Mouse (Mus musculus) splenic B cell, adult 2 months (primary cell): ENCODE data around the gene Snx5.

ENCODE experiments used
- DNase-seq: peaks from one replicate; pipeline ENCODE4 v3.0.0-alpha.2; 2011; ENCODE audit warnings: low read depth, low spot score
- H3K27me3 ChIP-seq: 2 replicates; pipeline ENCODE4 v1.6.1; 2012; ENCODE audit warnings: mild to moderate bottlenecking, low read length, moderate library complexity, mixed read lengths; ENCODE audit not compliant: control insufficient read depth, poor library complexity, insufficient read depth, severe bottlenecking
- H3K36me3 ChIP-seq: 2 replicates; pipeline ENCODE4 v1.6.1; 2012; ENCODE audit warnings: mild to moderate bottlenecking, low read length, moderate library complexity, mixed read lengths; ENCODE audit not compliant: control insufficient read depth, poor library complexity, insufficient read depth, severe bottlenecking

Snx5 gene

DNA sequence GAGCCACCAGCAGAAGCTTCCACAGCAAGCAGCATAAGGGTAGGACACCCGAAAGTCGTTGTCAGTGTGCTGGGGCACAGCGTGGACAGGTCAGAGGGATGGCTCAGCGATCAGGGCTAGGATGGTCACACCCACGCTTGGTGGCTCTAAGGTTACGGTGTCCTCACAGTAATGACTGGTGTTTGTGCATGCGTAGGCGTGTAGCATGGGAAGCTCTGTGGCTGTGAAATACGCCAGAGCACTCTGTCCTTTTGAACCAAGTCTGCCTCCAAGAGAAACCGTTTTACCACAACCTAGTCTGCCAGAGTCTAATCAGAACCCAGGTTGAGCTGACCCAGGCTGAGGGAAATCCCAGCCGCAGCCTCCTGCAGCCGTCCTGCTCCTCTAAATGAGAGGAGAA lies 46.4 kb downstream of the Snx5 start:
- DNase-seq, result no peak
- H3K27me3 ChIP-seq, result no peaks in the 10 kb centered on the region

GRCm38 (mm10) chr2:144215601-144216000 lies 55.1 kb downstream of the Snx5 start:
- Histone ChIP-seq H3K36me3 (no peaks in the 10 kb centered on the region), H3K27me3 (no peaks in the 10 kb centered on the region)
- no peak for DNase-seq

More for the DNA sequence above, 46.4 kb downstream of the Snx5 start:
- H3K36me3 ChIP-seq, result no peaks in the 10 kb centered on the region

DNA sequence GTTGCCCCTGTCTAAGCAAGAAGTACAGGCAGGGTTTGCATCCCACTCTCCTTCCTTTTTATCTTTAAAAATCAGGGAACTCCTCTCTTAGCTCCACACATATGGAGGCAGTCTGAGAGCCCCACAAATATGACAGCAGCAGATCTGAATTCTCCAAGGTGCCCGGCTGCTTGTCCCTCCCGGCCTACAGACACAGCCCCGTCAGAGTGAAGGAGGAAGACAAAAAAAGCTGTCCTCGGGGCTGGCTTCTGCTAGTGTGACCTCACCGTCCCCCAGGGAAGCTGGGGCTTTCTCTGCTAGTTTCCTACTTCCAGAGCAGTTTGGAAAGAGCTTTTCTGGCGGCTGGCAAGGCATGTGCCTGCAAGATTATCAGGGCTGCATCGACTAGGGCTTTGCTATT lies 55.5 kb downstream of the Snx5 start:
- Histone ChIP-seq H3K27me3 (no peaks in the 10 kb centered on the region), H3K36me3 (no peaks in the 10 kb centered on the region)
- DNase-seq, result peak; percentile 46

GRCm38 (mm10) chr2:144214508-144215185 lies 56.1 kb downstream of the Snx5 start:
- no peak for DNase-seq
- H3K36me3 ChIP-seq, result no peaks in the 10 kb centered on the region
- H3K27me3 ChIP-seq, result no peaks in the 10 kb centered on the region

- Histone ChIP-seq H3K27me3 (no peaks in the 10 kb centered on the region), H3K36me3 (no peaks in the 10 kb centered on the region)
- DNase-seq, result peak; percentile 83
These were observed 56.9 kb downstream of the Snx5 start for GRCm38 (mm10) chr2:144213803-144214202.

DNA sequence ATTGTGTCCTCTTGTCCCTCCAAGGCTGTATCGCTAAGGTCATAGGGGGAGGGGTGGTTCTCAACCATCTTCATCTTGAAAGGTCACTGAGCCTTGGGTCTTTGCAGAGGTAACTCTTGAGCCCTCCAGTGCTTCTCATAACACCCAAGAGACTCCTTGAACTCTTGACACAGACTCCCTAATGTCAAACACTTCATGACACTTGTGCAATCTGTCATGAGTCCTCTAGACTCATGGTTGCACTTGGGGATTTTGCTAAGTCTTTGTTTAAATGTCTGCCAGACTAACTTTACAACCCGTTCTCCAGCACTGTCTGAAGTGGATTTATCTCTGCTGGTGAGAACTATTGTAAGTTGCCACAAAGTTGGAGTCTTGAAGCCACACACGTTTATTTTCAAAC lies 61.3 kb downstream of the Snx5 start:
- DNase-seq, result no peak
- Histone ChIP-seq H3K36me3 (no peaks in the 10 kb centered on the region), H3K27me3 (no peaks in the 10 kb centered on the region)

- Histone ChIP-seq H3K27me3 (no peaks in the 10 kb centered on the region), H3K36me3 (no peaks in the 10 kb centered on the region)
- DNase-seq, result no peak
These were observed 63.3 kb downstream of the Snx5 start for GRCm38 (mm10) chr2:144207365-144207764.

GRCm38 (mm10) chr2:144203001-144203400 lies 67.7 kb downstream of the Snx5 start:
- H3K36me3 ChIP-seq, result no peaks in the 10 kb centered on the region
- DNase-seq, result no peak
- no peaks in the 10 kb centered on the region for H3K27me3 ChIP-seq

DNA sequence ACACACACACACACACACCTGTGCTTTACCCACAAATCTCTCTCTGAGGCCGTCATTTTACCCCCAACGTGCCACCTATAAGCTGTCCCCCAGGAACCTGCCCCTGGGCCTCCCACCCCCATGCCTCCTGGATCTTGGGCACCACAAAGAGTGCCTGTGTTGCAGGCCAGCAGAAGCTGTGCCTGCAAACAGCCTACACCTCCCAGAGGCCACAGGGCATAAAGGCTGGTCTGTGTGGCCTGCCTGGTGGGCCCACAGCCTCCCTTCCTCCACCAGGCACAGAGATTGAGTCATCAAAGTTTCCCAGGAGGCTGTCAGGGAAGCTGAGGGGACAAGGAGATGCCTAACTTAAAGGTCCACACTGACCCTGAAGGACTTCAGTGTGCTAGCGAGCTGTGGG lies 68.1 kb downstream of the Snx5 start:
- no peaks in the 10 kb centered on the region for H3K36me3 ChIP-seq
- H3K27me3 ChIP-seq, result no peaks in the 10 kb centered on the region
- no peak for DNase-seq

DNA sequence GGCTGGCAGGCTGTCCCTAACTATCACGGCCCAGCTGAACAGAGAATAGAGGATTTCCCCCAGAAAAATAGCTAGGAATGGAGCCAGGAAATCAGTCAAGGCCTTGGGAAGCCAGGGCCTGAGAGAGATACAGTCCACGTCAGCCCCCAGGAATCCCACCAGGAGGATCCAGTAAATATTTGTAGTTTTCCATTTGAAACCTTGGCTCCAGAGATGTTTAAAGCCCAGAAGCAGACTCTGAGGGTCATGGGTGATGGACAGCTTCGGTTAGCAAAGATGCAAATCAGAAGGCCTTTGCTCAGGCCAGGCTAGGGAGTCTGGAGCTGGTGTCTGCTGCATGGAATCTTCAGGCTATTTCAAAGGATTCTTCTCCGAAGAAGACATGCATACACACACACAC lies 68.6 kb downstream of the Snx5 start:
- no peaks in the 10 kb centered on the region for H3K36me3 ChIP-seq
- H3K27me3 ChIP-seq, result no peaks in the 10 kb centered on the region
- no peak for DNase-seq
